Mouse (Mus musculus) left cerebral cortex, adult 18-20 months (tissue): ENCODE data around the gene Tead3. TPM values are rescaled to one million over a fixed set of nuclear protein-coding genes. Genes with fewer than 3 reads are reported as not detected.
"Not testable (repeated sequence)": the region's sequence is repeated elsewhere in the genome, so short reads cannot be mapped to it uniquely, and the experiment has no call there.

ENCODE experiments used
- DNase-seq, 2 experiments: peaks; one replicate each; pipeline ENCODE4 v3.0.0; 2021 to 2022; ENCODE audit warnings: low spot score in 2 of 2, mixed read lengths in 1 of 2
- total RNA-seq, 2 experiments: library from RNA; stranded (reverse); gene quantifications; 2 replicates each; pipeline ENCODE4 v1.2.3; 2021

Tead3 gene
- total RNA-seq, 2 experiments from 2014 or later = 2.3 to 2.5 TPM

DNA sequence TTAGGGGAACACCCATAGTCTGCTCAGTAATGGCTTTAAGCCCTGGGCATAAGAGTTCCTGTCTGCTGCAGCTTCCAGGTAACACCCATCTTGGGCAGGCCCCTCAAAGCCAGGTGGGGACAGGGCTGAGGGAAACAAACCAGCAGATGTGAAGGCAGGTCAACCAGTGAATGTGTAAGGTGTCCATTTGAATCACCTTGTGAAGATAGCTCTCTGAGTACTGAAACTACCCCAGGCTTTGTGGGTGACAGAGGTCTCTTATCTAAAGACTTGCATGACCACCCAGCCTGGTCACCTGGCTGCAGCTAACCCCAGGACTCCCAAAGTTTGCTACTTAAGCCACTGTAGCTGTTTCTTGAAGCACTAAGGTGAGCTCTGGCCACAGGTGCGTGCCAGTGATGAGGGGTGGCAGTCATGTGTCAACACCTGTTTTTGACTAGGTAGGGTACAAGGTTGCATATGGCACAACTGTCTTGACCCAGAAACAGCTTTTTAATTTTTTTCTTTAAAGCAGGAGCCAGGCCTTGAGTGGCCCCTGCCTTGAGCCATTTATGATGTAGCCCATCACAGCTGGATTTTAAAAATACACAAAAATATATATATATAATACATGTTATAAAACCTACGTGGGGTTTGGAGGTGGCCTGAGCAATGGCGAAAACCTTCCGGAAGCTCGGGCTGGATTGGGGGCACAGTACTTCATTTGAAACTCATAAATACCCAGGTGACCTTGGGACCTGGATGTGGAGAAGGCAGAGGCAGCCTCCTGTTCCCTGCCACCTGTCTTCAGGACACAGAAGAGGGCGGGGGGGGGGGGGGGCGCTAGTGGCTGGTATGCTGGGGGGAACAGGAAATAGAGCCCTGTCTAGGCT lies 19.1 kb downstream of the Tead3 start:
- no peak for DNase-seq

DNA sequence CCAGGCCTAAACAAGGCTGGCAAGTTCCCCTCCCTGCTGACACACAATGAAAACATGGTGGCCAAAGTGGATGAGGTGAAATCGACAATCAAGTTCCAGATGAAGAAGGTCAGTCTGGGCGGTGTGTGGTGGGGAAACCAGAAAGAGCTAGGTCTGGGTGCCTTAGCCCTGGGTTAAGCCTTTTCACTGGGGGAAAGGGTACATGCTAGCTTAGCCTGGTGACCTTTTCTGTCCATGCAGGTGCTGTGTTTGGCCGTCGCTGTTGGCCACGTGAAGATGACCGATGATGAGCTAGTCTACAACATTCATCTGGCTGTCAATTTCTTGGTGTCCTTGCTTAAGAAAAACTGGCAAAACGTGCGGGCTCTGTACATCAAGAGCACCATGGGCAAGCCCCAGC lies 20.0 kb downstream of the Tead3 start:
- not testable (repeated sequence) for DNase-seq

DNA sequence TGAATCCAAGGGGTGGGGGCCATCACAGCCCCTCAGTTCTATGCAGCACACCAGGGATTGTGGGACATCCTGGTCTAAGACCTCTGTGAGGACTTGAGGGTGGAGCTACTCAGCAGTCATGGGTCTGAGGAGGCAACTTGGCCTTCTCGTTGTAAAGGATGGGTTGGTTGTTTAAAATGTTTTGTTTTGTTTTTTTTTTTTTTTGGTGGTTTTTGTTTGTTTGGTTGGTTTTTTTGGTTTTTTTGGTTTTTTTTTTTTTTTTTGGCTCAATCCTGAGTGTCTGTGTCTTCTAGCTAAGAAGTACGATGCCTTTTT lies 20.4 kb downstream of the Tead3 start:
- no peak for DNase-seq

DNA sequence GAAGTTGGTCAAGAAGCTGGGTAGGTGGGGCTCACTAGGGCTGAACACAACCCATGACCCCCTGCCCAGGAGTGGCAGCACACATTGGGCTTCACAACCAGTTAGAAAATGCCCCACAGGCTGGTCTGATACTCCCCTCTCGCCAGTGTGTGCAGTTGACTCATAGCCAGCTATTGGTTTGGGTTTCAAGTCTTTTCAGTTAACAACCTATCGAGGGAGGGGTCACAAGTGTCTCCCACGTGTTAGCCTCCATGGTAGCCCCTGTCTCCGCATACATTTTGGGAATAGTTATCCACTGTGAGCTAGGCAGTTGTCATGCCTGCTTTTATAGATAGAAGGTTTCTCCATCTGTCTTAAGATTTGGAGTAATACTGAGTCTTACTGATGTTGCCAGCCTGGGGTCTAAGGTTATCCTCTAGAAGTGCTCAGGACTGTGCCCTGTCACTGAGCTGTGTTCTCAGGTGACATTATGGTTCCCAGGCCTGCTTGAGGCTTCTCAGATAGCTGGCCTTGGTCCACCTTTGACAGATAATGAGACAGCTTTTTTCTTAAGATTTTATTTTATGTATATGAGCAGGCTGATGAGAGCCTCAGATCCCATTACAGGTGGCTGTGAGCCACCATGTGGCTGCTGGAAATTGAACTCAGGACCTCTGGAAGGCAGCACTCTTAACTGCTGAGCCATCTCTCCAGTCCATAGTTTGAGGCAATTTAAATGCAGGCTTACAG lies 20.9 kb downstream of the Tead3 start:
- DNase-seq = no peak

DNA sequence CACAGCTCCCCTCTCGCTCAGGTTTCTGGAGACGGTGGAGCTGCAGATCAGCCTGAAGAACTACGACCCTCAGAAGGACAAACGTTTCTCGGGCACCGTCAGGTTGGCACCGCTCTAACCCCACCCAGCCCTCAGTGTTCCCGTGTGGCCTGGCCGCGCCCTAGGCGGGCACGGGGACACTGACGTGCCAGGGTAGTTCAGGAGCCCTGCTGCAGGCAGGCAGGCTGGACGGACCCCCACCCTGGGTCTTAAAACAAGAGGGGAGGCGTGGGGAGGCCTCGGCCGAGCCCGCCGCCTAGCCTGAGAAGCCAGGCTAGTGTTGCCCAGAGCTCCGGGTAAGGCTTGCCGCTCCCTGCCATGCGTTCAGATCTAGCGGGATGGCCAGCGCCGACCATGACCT lies 21.7 kb downstream of the Tead3 start:
- DNase-seq = no peak

DNA sequence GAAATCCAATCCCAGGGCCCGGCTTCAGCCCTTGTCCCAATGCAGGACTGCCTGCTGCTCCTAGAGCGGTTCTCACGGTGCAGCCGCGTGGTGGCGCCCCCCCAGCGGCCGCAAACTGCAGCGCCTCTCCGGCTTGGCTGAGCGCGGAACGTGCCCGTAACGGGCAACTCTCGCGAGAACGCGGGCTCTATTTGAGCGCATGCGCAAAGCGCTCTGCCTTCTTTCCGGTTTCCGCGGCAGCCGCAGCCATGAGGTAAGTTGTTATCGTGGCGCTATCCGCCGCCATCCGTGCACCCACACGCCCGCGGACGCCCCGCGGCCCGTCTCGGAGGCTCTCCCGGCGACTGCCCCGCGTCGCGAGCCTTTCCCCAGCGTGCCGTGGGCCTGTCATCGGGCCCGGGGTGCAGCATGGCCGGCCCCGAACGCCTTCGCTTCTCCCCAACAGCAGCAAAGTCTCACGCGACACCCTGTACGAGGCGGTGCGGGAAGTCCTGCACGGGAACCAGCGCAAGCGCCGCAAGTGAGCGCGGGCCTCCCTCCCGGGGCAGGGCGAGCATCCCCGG lies 22.2 kb downstream of the Tead3 start, which contains the start of gene Rpl10a:
Rpl10a (plus strand) TSS at position 106 of the 563 bp plus-strand sequence.
- DNase-seq = peak; percentile 97 to 98

DNA sequence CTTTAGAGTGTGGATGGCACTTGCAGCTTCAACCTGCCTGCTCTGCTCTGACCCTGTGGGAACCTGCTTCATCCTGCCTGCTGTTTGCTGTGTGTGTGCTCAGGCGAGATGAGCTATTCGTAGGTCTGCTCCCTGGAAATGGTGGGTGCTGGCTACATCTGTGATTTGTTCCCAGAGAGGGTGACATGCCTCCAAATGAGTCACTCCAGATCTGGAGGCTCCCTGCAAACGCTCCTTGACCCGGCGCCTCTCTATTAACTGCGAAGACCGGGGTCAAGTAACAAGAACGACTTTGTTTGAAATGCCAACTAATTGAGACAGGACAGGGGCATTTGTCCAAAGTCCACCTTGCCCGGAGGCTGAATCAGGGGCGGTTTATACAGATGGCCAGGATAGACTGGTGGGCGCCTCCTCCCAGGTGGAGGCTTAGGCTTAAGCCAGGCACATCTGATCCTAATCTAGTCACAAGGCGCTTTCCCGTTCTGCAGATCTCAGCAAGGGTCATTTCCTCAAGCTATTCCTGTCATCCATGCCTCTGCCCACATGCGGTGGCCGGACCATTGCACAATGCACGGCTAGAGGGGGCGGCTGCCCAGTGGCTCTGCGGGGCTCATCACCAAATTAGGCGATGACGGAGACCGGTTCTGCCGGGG lies 22.8 kb downstream of the Tead3 start:
- peak; percentile 21 to 51 for DNase-seq

DNA sequence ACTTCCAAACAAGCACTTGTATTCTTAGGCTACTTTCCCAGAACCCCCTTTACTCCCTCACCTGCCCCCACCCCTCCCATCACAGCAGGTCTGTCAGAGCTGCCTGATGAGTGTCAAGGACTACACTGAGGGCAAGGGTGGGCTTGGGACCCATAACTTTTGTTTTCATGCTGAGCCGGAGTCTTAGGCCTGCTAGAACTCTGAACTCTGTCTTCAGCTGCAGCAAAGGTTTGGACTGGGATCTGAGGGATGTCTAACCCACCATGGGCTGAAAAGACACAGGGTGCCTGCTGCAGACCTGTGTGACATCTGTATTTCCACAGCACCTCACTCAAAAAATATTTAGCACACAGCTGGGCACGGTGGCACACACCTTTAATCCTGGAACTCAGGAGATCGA lies 23.7 kb downstream of the Tead3 start:
- no peak for DNase-seq

DNA sequence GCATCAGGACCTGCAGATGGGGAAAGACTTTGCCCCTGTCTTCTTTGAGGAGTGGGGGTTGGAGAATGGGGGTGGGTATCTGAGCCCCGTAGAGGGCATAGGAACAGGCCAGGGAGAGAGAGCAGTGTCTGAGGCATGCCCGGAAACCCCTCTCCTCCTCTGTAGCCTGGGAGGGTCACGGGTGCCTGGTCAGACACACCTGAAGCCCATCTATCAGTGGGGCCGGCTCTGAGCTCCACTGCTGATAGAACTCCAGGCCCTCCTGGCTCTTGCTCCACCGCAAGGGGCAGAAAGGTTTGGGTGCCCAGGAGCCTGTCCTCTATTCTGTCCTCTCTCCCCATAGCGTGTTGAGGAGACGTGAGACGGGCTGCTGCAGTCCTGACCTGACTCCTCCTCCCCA lies 24.9 kb downstream of the Tead3 start:
- no peak for DNase-seq

DNA sequence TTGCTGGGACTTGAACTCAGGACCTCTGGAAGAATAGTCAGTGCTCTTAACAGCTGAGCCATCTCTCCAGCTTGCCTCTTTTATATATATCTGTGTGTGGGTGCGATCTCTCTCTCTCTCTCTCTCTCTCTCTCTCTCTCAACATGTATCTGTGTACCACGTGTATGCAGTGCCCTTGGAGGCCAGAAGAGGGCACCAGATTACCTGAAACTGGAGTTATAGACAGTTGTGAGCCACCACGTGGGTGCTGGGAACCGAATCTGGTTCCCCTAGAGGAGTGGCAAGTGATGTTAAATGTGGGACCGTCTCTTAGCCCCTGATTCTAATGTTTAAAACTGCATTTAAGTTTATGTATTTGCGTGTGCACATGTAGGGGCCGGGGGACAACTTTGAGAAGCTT lies 26.2 kb downstream of the Tead3 start:
- DNase-seq = not testable (repeated sequence)

DNA sequence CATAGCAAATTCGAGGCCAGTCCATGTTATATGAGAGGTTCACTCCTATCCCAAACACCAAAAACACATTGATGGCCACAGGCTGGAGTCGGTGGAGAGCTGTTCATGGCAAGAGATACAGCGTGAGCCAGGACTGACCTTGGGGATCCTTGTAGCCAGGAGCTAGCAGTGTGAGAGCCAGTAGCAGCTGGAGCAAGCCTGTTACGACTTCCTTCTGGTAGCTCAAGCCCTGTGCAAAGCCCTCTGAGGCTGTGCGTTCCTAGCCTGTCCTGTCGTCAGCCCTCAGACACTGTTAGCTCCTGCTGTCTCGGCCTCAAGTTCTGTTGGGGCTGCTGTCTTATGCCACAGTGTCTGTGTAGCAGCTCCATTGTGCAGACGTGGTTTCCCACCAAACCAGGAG lies 26.8 kb downstream of the Tead3 start:
- no peak for DNase-seq

DNA sequence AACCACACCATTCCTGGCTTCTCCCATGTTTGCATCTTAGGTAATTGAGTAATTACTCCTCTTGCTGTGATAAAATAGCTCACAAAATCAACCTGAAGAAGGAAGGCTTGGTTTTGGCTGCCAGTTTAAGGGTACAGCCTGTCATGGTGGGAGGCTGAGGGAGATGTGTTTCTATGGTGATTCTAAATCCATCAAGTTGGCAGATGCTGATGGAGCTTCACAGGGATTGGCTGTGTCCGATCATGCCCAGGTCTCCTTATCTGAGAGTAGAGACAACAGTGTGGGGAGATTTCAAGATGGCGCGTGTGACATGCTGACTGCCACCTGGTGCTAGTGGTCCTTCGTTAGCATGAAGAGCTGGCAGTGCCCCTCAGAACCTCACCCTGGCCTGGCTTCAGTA lies 28.9 kb downstream of the Tead3 start:
- DNase-seq = no peak

DNA sequence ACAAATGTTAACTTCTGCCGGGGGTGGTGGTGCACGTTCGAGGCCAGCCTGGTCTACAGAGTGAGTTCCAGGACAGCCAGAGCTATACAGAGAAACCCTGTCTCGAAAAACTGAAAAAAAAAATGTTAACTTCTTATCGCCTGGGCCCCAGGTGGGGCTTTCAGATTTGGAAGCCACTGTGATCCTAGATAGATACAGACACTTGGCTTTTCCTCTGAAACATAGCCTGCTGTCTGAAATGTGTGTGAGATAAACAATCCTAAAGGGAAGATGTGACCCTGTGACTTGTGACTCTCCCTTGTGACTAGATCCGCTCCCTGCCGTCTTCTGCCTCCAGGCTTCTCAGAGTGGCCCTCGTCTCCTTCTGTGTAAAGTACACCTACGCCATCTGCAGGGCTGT lies 32.9 kb downstream of the Tead3 start:
- no peak for DNase-seq

DNA sequence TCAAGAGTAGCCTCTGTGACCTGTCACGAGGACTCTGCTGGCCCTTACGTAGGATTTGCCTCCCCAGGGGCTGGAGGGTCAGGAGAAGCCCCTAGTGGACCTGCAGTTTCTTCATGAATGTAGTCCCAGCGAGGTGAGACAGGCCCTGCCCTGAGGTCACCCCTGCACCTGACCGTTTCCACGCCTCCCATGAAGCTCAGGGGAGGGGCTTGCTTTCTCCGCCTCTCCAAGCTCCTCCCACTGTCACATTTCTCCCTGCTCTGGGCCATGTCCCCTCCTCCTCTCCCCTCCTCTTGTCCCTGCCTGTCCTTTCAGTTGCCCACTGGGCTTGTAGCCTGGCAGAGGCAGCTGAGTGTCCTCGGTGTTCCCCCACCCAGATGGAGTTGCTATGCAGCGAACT lies 33.5 kb downstream of the Tead3 start:
- DNase-seq = no peak

DNA sequence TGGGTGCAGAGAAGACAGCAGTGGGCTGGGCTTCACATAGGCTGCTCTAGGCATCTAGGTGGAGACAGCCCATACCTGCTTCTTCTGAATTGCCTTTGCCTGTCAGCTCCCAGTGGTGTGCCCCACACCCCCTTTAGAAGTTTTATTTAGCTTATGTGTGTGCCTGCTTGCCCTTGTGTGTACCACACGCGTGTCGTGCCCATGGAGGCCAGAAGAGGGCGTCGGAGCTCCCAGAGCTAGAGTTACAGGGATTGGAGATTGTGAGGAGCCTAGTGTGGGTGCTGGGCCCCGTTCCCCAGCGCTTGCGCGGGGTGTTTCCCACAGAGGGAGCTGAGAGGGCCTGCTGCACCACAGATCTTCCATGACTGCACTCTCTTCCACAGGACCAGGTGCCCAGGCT lies 34.1 kb downstream of the Tead3 start:
- DNase-seq = no peak

DNA sequence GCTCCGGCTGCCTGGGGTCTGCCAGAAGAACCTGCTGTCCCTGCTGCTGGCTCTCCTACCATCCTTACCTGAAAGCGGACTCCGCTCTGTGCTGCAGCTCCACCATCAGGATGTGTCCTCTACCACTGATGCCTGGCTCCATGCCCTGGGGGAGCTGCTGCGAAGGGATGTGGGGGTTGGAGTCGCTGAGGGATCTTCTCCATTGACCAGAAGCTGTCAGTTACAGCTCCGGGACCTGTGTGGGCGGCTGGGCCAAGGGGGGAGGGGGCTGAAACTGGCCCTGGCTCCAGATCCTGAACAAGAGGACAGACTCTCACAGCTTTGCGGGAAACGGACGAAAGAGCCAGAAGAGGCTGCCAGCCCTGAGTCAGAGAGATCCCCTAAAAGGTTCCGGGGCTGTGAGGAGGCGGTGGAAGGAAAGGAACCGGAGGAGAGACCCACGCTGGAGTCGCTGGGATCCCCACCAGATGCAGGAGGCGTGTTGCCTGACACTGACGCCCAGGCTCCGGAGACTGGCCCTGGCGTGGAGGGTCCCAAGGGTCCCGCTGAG lies 34.9 kb downstream of the Tead3 start:
- DNase-seq = no peak

DNA sequence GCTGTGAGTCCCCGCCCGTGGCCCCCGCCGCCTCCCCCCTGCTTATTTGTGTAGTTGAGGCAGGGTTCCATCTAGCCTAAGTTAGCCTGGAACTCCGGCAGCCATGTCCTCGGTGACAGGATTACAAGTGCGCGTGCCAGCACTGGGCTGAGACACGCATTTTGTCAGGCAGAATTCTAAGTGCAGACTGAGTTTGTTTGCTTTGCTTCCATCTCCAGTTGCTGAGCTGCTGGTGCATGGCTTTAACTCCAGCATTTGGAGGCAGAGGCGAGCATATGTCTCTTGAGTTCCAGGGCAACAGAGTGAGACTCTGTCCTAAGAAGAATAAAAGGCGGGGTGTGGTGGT lies 36.8 kb downstream of the Tead3 start:
- peak in 1 of 2 experiments; percentile 25 for DNase-seq

DNA sequence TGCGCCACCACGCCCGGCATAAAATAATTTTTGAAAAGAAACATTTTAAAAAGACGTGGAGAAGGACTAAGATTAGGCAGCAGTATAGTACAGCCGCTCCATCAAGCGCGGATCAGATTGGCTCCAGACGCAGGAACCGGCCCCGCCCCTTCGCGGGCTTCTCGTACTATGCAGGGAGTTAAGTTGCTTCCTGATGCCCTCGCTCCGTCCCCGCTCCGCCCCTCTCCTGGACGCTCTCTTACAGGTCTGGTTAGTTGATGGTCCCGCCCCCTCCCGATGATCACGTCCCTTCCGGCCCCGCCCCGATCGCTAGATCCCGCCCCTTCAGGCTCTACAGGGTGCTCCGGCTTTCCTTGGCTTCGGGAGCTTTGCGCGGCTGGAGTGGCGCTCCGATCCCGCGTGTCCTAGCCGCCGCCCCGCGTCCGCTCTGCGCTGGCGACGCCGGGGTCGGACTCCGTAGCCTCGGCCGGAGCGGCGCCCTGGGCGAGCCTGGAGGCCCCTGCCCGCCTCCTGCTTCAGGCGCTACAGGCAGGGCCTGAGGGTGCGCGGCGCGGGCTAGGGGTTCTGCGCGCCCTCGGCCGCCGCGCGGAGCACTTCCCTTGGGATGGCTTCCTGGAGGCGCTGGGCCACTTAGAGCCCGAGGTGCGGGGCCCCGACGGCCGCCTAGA lies 37.3 kb downstream of the Tead3 start, which contains the start of gene Fance:
Fance (plus strand) TSS at position 308 of the 668 bp plus-strand sequence.
- peak; percentile 92 to 93 for DNase-seq

DNA sequence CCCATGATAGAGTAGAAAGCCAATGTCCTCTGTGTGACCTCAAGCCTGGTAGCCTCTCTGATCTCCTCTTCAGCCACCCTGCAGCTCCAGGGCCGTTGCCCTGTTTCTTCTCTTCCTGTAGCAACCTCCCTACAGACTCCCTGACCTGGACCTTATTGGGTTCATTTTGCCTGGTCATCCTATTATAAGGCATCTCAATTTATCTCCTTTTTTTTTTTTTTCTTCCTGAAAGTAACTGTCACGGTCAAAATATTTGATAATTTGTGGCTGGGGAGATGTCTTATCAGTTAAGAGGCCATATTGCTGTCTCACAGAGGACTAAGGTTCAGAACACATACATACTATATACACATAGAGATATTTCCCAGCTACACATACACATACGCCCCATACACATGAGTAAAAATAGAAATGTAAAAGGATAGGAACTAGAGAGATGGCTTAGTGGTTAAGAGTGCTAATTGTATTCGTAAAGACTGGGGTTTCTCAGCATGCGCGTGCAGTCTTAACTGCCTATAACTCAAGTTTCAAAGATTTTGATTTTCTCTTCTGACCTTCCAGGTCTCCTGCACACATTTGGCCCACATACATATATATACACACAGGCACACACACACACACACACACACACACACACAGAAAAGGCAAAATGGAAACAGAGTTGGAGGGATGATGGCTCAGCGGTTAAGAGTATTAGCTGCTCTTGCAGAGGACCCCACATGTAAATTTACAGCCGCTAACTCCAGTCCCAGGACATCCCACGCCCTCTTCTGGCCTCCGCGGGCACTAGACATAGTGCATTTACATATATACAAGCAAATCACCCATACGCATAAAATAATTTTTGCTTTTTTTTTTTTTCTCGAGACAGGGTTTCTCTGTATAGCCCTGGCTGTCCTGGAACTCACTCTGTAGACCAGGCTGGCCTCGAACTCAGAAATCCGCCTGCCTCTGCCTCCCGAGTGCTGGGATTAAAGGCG lies 38.1 kb downstream of the Tead3 start:
- DNase-seq = no peak
